Mouse (Mus musculus) kidney, postnatal 14 days (tissue): ENCODE data around the gene Cse1l.
A peak's percentile ranks its signal among the peaks of the same experiment; 100 is the strongest.

Source experiments
- DNase-seq: peaks from one replicate; pipeline ENCODE4 v3.0.0; 2022; ENCODE audit warnings: mixed read lengths

Gene Cse1l

DNA sequence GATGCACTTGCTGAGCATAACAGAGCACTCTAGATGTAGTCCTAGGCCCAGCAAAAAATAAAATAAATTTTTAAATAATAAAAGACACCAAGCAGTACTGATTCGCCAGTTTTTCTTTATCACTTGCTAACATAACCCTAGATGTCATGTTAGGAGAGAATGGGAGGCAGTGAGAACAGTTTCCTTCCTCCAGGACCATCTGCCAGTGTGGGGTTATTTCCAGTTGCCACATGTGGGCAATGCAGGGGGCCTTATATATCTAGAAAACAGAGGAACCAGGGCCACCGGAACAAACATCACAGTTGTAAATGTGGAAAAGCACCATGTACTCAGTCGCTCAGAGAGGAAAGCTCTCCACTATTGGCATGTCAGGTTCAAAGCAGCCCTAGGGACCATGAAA is 71.7 kb downstream of the Cse1l start:
- DNase-seq = no peak

DNA sequence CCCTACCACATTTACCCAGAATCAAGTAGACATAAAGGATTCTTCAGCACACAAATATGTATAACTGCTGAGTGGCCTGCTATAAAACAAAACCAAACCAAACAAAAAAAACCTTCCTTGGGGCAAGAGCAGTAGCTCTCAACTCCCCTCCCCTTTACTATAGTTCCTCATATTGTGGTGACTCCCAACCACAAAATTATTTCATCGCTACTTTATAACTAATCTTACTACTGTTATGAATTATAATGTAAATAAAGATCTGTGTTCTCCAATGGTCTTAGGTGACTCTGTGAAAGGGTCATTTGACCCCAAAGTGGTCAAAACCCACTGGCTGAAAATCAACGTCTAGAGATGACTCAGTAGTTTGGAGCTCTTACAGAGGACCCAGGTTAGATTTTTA is 74.3 kb downstream of the Cse1l start:
- DNase-seq = no peak

DNA sequence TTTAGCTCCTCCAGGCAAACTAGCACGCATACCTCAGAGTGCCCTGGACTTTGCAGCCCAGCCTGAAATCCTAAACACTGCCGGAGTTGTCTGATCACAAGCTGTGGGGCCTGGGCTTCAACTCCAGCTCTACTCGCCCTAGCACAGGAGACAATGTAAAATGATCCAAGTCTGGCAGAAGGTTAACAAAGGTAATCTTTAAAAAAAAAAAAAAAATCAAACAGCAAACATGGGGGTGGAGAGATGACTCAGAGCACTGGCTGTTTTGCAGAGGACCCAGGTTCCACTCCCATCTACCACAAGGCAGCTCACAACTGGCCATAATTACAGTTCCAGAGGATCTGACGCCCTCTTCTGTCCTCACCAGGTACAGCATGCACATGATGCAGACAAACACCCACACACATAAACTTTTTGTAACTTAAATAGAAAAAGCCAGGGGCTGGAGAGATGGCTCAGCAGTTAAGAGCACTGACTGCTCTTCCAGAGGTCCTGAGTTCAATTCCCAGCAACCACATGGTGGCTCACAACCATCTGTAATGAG is 77.6 kb downstream of the Cse1l start:
- no peak for DNase-seq

DNA sequence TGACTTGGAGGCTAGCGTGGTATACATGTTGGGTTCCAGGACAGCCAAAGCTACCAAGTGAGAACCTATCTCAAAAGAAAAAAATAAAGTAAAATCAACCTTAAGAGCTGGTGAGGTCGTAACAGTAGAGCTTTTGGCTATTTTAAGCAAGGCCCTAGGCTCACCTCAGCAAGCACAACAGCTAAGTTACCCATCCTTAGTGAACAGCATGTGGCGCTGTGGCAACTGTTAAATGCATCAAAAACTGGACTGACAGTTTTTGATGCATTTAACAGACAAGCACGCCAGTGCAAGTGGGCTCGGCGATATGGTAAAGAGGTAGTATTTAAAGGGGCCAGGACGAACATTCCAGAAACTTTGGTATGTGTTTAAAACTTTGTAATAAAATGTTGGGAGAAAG is 85.0 kb downstream of the Cse1l start:
- no peak for DNase-seq

DNA sequence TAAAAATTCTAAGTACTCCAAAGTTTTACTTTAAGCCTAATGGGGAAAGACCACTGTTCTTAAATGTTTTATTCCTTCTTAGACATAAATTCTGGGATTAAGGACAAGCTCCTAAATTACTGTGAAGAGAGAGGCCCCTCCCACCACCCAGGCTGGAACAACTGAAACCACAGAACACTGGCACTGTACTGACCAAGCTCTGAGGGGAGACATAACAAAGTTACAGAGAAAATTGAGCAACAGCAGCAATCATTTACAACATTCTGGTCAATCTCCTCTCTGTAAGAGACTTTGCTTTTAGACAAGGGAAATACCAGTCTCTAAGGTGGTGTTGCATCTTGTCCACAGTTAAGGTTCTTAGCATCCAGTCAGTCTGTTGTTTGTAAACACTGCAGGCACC is 86.1 kb downstream of the Cse1l start:
- DNase-seq = peak; percentile 40

DNA sequence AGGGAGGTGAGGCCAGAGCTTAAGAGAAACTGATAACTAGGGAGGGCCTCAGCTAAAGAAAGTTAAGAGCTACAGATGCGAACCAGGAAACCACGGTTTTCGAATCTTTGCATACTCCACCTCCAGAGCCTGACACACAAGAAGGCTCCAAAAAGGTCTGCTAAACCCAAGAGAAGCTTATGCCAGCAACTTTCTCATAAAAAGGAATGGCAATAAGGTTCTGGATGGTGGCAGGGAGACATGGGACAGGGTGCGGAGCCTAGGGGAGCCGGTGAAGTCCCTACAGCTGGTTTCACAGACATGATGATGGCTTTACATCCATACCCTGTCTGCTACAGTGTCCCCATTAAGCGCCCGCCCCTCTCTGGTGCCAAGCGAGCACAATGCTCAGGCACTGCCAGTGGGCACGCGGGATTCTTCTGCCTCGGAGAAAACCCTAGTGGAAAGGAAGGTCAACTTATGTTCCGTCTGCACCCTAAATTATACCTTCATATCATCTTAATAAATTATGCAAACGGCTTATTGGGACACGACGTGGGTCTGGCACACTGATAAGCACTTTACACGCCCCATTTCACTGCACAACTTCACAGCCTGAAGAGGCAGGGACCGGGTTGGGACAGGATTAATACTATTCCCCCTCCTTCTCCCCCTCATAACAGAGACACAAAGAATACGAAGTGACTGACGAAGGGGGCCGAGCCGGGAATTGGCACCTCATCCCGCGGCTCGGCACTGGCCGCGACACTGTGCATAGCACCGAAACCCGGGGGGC is 89.4 kb downstream of the Cse1l start:
- no peak for DNase-seq
